Mouse (Mus musculus) midbrain, embryonic 12.5 days (tissue): ENCODE data around the gene Serpina1e. TPM values are rescaled to one million over a fixed set of nuclear protein-coding genes. Genes with fewer than 3 reads are reported as not detected.
"Not testable (repeated sequence)": the region's sequence is repeated elsewhere in the genome, so short reads cannot be mapped to it uniquely, and the experiment has no call there.

Experiments used
- ATAC-seq: fragments of 200-750 bp; cut with Nextera tagmentation; 2 replicates; pipeline ENCODE4 v1.8.0; 2017; ENCODE audit warnings: low read depth, moderate TSS enrichment, moderate library complexity; ENCODE audit not compliant: low FRiP score
- H3K27ac ChIP-seq: fragments of 300-500 bp; sonication (generic); replicated peaks from 2 replicates; pipeline ENCODE4 v1.5.1; 2016; ENCODE audit warnings: mild to moderate bottlenecking
- H3K27me3 ChIP-seq: fragments of 300-500 bp; sonication (generic); 2 replicates; pipeline ENCODE4 v1.6.1; 2016; ENCODE audit warnings: mild to moderate bottlenecking
- H3K36me3 ChIP-seq: fragments of 300-500 bp; sonication (generic); 2 replicates; pipeline ENCODE4 v1.6.1; 2016
- H3K4me1 ChIP-seq: fragments of 300-500 bp; sonication (generic); 2 replicates; pipeline ENCODE4 v1.6.1; 2016
- H3K4me2 ChIP-seq: fragments of 300-500 bp; sonication (generic); replicated peaks from 2 replicates; pipeline ENCODE4 v1.6.1; 2016; ENCODE audit warnings: mild to moderate bottlenecking, moderate library complexity
- H3K4me3 ChIP-seq: fragments of 300-500 bp; sonication (generic); 2 replicates; pipeline ENCODE4 v1.5.1; 2016; ENCODE audit warnings: mild to moderate bottlenecking
- H3K9ac ChIP-seq: fragments of 300-500 bp; sonication (generic); replicated peaks from 2 replicates; pipeline ENCODE4 v1.6.1; 2016; ENCODE audit warnings: mild to moderate bottlenecking, moderate library complexity
- H3K9me3 ChIP-seq: fragments of 300-500 bp; sonication (generic); 2 replicates; pipeline ENCODE4 v1.6.1; 2016; ENCODE audit warnings: mild to moderate bottlenecking
- WGBS: fragments of 180-500 bp; shearing (Covaris S2); methylation state at CpG from one replicate; pipeline ENCODE4 v1.1.7; 2016; 5-methylcytosine and 5-hydroxymethylcytosine counted together
- polyA plus RNA-seq: library from polyadenylated mRNA; unstranded; fragments of >200 nt; fragmentation: Nextera tagmentation; extraction: Ambion mirVana; gene quantifications from 2 replicates; pipeline ENCODE4 v1.2.1, GENCODE M21; 2016

Serpina1e gene
- polyA plus RNA-seq, 1 experiment from 2014 or later = not detected

- Histone ChIP-seq H3K4me3 (no peak overlapping the region), H3K9ac (no peak overlapping the region), H3K36me3 (no peaks in the 10 kb centered on the region), H3K4me1 (no peaks in the 10 kb centered on the region), H3K4me2 (no peak overlapping the region), H3K27me3 (no peaks in the 10 kb centered on the region), H3K9me3 (no peaks in the 10 kb centered on the region), H3K27ac (no peak overlapping the region)
- WGBS = 92% methylated on average over 1 of the region's 1 CpGs
- no peak for ATAC-seq
Measured at GRCm38 (mm10) chr12:103961716-103962115, 2.9 kb upstream of the Serpina1e start.

- H3K27me3 ChIP-seq, ATAC-seq, H3K4me3 ChIP-seq, H3K9ac ChIP-seq, H3K9me3 ChIP-seq, H3K36me3 ChIP-seq, H3K27ac ChIP-seq, H3K4me1 ChIP-seq, H3K4me2 ChIP-seq: not testable (repeated sequence)
- 88% methylated on average over 2 of the region's 2 CpGs for WGBS
Measured at GRCm38 (mm10) chr12:103956555-103956954, 2.2 kb downstream of the Serpina1e start.

- not testable (repeated sequence) for H3K9me3 ChIP-seq, H3K4me1 ChIP-seq, H3K36me3 ChIP-seq, H3K4me3 ChIP-seq, ATAC-seq, H3K9ac ChIP-seq, H3K4me2 ChIP-seq, H3K27me3 ChIP-seq, H3K27ac ChIP-seq
- 67% methylated on average over 3 of the region's 3 CpGs for WGBS
Measured at GRCm38 (mm10) chr12:103952972-103953371, 5.8 kb downstream of the Serpina1e start.

- no peak overlapping the region for H3K27ac ChIP-seq
- no peak overlapping the region for H3K4me2 ChIP-seq
- 82% methylated on average over 4 of the region's 4 CpGs for WGBS
- ATAC-seq = no peak
- peaks cover 32% of the 10 kb centered on the region; the same call in 1 of the 2 replicates for H3K9me3 ChIP-seq
- H3K4me3 ChIP-seq = no peak overlapping the region
- no peaks in the 10 kb centered on the region for H3K4me1 ChIP-seq
- H3K27me3 ChIP-seq = no peaks in the 10 kb centered on the region
- no peak overlapping the region for H3K9ac ChIP-seq
- no peaks in the 10 kb centered on the region for H3K36me3 ChIP-seq
Measured at GRCm38 (mm10) chr12:103946243-103946642, 12.5 kb downstream of the Serpina1e start.

- H3K4me2 ChIP-seq, H3K4me1 ChIP-seq, H3K9me3 ChIP-seq, H3K27me3 ChIP-seq, H3K9ac ChIP-seq, ATAC-seq, H3K27ac ChIP-seq, H3K36me3 ChIP-seq, H3K4me3 ChIP-seq: not testable (repeated sequence)
- WGBS = 95% methylated on average over 11 of the region's 16 CpGs
Measured at GRCm38 (mm10) chr12:103909181-103909580, 49.6 kb downstream of the Serpina1e start.

- H3K4me2 ChIP-seq, H3K9me3 ChIP-seq, H3K36me3 ChIP-seq, H3K4me3 ChIP-seq, H3K27ac ChIP-seq, H3K27me3 ChIP-seq, ATAC-seq, H3K9ac ChIP-seq, H3K4me1 ChIP-seq: not testable (repeated sequence)
- WGBS = 32% methylated on average over 1 of the region's 1 CpGs
Measured at GRCm38 (mm10) chr12:103907746-103908145, 51.0 kb downstream of the Serpina1e start.

GRCm38 (mm10) chr12:103904837-103905340, 53.9 kb downstream of the Serpina1e start, which contains the start of gene Serpina1c:
Serpina1c (minus strand) TSS chr12:103904887.
- H3K4me3 ChIP-seq, H3K9ac ChIP-seq, H3K4me1 ChIP-seq, H3K27ac ChIP-seq, H3K27me3 ChIP-seq, ATAC-seq, H3K4me2 ChIP-seq, H3K36me3 ChIP-seq: not testable (repeated sequence)
- H3K9me3 ChIP-seq = peaks cover 14% of the 10 kb centered on the region; the same call in 1 of the 2 replicates
- 91% methylated on average over 4 of the region's 4 CpGs for WGBS

GRCm38 (mm10) chr12:103901929-103902328, 56.8 kb downstream of the Serpina1e start:
- H3K4me1 ChIP-seq, H3K9ac ChIP-seq, H3K4me2 ChIP-seq, H3K36me3 ChIP-seq, ATAC-seq, H3K27me3 ChIP-seq, H3K4me3 ChIP-seq, H3K27ac ChIP-seq: not testable (repeated sequence)
- H3K9me3 ChIP-seq = peaks cover 11% of the 10 kb centered on the region; the same call in 1 of the 2 replicates
- WGBS = 91% methylated on average over 3 of the region's 3 CpGs

Other genes with a start within 250 kb of the Serpina1e start
- 0.22 TPM in 1 of 2 replicates, not detected in the other for gene Serpina1d, start 185.4 kb downstream of the Serpina1e start, polyA plus RNA-seq
- gene Serpina1b, start 128.6 kb downstream of the Serpina1e start, polyA plus RNA-seq = 0.46 TPM in 1 of 2 replicates, not detected in the other
- not detected in 2 replicates for gene Serpina1a, start 95.4 kb downstream of the Serpina1e start, polyA plus RNA-seq
- gene Serpina1c, start 54.1 kb downstream of the Serpina1e start, polyA plus RNA-seq = not detected in 2 replicates
- gene Serpina11, start 31.0 kb upstream of the Serpina1e start, polyA plus RNA-seq = not detected in 2 replicates
- 0.05 TPM in 1 of 2 replicates, not detected in the other for gene Serpina9, start 54.8 kb upstream of the Serpina1e start, polyA plus RNA-seq
- not detected in 2 replicates for gene Serpina12, start 85.5 kb upstream of the Serpina1e start, polyA plus RNA-seq
- gene Serpina5, start 142.1 kb upstream of the Serpina1e start, polyA plus RNA-seq = not detected in 2 replicates
- not detected in 2 replicates for gene Serpina3a, start 153.7 kb upstream of the Serpina1e start, polyA plus RNA-seq
- gene Serpina3b, start 169.0 kb upstream of the Serpina1e start, polyA plus RNA-seq = not detected in 2 replicates
- not detected in 2 replicates for gene Serpina3c, start 194.9 kb upstream of the Serpina1e start, polyA plus RNA-seq